Mouse (Mus musculus) retina, embryonic 14.5 days (tissue): ENCODE results near the gene Cd3eap.

Experiments used
- DNase-seq: peaks from one replicate; pipeline ENCODE4 v3.0.0-alpha.2; 2015; ENCODE audit warnings: low spot score

Gene Cd3eap

DNA sequence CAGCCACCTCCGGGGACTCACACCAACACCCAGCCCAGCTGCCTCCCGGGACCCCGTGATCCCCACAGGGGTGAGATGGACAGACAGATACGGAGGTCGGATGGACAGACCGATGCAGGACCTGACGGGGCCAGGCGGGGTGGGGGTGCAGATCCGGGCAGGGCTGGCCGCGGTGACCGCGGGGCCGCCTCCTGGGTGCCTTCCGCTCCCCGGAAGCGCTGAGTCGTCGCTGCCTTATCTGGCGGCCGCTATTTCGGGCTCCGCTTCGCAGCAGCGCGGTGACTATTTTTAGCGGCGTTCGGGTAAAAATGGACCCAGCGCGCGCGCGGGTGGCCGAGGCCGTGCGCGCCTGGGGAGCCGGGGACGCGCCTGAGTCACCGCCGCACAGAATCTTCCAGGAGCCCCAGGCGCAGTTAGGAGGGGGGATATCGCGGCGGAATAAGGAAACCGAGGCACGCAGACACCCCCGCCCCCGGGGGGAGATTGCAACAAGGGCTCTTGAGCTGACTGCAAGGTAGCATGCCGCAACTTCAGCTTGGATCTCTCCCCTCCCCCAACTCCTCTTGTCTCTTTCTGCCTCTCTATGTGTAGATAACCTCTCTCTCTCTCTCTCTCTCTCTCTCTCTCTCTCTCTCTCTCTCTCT lies 26.5 kb downstream of the Cd3eap start:
- DNase-seq, result peak; percentile 61

DNA sequence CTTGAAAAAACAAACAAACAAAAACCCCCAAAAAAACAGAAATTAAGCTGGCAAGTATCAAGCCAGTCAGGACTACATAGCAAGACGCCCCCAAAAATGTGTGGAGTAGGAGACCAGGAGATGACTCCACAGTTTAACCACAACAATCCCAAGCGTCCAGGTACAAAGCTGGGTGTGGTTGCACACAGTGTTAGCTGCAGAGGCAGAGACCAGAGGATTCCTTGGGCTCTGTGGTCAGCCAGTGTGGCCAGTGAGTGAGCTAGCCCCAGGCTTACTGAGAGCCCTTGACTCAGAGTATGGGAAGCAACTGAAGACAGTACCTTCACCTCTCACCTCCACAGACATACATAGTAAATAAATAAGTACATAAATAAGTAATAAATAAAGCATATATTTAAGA lies 27.4 kb downstream of the Cd3eap start:
- DNase-seq, result no peak

DNA sequence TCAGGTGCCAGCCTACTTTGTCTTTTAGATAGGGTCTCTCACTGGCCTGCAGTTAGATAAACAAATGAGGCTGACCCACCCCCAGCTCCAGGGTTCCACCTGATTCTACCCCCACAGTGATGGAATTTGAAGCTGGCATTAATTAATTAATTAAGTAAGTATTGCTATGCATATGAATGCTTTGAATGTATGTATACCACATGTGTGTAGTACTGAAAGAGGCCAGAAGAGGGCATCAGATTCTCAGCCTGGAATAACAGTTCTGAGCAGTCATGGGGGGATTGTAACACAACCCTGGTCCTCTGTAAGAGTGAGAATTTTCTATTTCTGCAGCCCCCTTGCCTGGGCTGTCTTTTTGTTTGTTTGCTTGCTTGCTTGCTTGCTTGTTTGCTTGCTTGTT lies 30.9 kb downstream of the Cd3eap start:
- DNase-seq, result peak; percentile 41

DNA sequence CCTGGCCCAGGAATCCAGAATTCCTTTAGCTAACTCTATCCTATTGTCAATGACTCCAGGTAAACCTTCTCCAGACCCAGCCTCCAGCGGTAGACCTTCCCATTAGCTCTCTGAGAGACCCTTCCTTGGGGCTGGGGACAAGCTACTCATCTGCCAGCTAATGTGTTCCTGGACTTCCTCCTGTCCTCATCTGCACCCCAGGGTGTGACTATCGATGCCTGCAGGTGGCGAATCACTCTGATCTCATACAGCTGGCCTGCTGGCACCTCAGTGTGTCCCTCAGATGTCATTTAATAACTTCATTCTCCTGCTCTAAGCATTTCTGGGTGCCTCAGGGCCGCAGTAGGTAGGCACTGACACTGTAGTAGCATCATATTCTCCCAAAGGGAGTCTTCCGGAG lies 31.5 kb downstream of the Cd3eap start:
- DNase-seq, result no peak

DNA sequence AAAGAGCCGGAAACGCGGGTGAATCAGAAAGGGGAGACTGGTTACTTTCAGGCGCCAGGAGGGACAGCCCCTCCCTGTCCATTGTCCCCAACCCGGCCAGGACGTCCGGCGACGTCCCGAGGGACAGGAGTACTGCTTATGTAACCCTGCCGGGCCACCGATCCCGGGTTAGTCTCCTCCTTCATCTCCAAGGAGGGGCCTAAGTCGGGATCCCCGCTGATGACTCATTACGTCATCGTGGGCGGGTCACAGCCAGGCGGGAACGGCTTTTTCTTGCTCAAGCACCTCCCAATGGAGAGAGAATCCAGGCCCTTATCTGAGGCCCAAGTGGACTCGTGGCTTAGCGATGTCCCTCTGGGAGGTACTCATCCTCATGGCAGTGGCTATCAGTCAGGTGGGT lies 32.2 kb downstream of the Cd3eap start:
- DNase-seq, result peak; percentile 91

DNA sequence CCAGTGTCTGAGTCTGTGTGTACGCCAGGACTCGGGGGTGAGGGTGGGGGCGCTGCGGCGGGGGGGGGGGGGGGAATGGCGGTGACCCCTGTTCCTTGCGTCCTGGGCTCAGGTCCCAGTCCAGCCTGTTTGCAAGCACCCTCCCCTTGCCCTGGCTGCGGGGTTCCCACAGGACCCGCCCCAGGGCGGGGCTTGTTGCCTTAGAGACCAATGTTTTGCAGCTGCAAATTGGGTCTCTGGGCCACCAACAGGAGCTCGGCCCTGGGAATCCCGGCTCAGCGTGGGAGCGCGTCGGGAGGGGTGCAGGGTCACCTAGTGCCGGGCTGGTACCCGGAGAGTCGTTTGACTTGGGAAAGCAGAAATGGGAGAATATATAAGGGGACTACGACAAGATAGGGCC lies 32.9 kb downstream of the Cd3eap start:
- peak; percentile 92 for DNase-seq

DNA sequence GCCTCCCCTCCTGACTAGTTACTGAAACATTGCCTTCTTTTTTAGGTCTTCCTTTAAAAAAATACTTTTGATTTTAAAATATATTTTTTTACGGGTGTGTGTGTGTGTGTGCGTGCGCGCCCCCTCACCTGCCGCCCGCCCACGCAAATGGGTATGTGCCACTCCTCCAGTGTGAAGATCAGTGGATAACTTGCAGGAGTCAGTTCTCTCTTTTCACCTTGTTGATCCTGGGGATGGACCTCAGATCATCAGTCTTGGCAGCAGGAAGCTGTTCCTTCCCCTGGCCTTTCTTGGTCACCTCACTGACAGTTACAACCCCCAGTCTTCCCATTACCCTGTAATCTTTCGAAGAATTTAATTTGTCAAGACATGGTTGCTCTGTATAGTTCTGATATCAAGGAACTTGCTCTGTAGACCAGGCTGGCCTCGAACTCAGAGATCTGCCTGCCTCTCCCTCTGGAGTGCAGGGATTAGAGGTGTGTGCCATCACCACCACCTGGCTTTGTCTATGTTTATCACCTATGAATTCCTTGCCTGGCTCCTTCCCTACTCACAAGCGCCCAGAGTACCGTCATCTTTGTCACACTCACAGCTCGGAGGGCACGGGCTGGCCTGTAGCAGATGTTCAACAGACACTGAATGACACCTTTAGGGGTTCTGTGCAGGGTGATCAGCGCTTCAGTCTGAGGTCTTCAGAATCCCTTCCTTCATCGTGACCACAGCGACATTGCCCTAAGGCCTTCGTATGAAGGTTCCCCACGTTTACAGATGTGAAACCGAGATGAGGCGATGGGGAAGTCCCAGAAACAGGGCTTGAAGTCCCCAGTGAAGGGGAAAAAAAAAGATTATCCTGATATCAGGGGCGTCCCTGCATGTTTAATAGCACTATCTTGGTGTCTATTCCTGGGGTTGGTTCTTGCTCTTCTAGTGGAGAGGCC lies 33.8 kb downstream of the Cd3eap start:
- no peak for DNase-seq

DNA sequence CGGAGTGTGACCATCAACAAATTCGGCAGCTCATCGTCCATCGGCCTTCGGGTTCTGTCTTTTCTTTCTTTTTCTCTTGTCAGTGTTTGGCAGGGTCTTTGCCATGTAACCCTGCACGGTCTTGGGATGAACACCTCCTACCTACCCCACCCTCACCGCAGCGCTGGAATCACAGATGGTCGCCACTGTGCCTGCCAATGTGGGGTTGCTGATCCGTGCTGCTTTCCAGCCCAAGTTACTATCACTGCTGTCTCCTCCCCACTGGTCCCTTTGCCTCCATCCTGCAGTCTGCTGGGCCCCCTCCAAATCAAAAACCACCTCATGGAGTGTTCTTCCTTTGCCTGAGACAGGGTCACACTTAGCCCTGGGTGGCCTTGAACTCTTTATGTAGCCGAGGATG lies 35.1 kb downstream of the Cd3eap start:
- DNase-seq, result no peak

DNA sequence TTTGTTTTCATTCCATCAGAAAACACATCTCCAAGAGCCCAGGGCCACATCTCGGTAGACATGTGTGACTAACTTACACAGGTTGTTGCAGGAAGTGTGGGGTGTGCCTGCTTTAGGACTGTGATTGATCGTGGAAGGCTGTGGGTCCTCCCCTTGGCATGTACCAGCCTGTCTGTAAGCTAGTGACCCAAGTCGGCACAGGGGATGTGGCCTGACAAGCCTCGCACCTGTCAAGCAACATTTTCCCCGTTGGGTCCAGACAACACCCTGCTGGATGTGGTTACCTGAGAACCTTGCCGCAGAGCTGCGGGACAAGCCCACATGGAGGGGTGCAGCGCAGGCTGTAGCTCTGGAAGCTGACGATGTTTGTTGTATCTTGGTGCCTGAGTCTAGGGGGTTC lies 36.8 kb downstream of the Cd3eap start:
- DNase-seq, result no peak

DNA sequence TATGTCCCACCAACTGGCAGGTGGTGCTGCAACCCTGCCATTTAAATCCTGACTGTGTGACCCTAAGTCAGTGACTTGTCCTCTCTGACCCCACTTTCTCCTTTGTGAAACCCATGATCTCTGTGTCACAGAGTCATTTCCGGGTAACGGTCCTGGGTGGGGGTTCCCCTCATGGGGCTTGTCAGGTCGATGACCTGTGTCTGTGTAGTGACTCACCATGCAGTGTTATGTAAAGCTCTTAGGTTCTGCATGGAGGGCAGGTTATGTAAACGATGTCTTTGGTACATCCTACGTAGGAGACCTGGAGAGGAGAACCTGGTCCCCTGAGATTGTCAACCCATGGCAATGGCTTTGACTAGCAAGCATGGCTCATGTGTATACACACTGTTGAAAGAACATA lies 37.8 kb downstream of the Cd3eap start:
- DNase-seq, result no peak

DNA sequence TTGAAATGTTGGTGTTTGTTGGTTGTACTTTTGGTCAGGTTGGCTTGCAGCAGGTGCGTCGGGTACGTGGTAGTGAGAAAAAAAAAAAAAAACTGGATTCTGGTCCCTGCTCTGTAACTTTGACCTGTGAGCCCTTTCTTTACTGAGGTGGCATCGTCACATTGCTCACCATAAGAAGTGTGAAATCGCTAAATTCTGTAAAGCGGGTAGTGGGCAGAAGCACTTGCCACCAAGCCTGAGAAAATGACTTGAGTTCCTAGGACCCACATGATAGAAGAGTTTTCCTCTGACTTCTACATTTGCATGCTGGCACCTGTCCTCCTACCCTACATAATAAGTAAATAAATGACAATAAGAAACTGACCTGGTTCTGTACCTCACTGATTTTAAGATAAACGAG lies 38.6 kb downstream of the Cd3eap start:
- DNase-seq, result no peak

DNA sequence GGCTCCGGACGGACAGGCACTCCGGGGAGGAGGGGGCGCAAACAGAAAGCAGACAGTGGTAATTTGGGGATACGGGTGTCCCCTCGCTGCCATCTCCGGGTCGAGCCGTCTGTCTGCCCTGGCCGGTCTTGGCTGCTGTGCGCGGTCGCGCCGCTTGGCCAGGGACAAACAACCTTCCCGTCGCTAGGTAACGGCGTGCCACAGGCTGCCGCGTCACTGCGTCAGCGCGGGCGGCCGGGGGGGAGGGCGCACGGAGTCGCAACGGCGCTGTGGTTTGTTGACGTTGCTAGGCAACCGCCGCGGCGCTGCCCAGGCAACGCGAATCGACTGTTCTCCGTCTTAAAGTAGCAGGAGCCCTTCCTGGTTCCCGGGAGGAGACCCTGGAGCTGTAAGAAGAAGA lies 39.4 kb downstream of the Cd3eap start:
- DNase-seq, result peak; percentile 99

DNA sequence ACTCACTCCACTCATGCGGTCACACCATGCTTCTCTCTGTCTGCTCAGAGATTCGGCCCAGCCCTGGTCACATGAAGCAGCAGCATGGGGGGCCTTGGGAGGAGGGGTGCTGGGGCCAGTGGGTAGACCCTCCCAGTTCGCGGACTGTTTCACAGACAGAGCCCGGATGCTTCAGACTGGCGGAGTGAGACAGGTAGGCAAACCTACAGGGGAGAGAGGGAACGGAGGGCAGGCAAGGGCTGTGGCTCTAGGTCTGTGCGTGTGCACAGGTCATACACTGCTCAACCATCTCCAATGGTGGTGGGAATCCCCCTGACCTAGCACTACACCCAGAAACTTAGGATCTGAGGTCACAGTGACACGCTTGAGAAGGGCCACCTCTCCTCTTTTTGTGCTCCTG lies 39.8 kb downstream of the Cd3eap start:
- peak; percentile 44 for DNase-seq

DNA sequence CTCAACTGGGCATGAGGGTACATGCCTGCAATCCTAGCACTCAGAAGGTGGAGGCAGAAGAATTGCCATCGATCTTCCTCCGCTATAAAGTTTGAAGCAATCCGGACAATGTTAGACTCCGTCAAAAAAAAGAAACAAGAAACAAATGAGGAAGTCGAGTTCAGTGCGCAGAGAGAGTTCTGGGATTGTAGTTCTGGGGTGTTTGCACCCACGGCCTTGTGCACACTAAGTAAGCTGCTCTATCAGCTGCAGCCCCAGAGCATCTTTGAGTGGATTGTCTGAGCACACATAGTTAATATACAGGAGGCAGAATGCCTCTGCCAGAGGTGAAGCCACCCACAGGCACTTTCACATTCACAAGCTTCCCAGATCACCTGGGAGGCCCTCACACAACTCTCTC lies 40.6 kb downstream of the Cd3eap start:
- no peak for DNase-seq

DNA sequence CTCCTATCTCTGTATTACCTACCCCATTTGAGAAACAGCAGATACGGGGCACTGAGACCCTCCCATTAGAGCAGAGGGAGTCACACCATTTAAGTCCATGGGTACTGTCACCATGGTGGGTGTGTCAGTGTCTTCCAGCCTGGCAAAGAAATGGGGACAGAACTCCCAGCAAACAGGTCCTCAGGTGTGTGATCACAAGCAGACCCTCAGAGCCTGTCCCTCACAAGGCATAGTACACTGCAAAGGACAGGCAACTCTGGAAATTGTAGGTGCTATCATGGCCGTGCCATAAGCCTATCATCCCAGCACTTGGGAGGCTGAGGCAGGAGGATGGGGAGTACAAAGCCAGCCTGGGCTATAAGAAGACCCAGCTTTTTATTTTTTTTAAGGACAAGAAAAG lies 41.1 kb downstream of the Cd3eap start:
- no peak for DNase-seq

DNA sequence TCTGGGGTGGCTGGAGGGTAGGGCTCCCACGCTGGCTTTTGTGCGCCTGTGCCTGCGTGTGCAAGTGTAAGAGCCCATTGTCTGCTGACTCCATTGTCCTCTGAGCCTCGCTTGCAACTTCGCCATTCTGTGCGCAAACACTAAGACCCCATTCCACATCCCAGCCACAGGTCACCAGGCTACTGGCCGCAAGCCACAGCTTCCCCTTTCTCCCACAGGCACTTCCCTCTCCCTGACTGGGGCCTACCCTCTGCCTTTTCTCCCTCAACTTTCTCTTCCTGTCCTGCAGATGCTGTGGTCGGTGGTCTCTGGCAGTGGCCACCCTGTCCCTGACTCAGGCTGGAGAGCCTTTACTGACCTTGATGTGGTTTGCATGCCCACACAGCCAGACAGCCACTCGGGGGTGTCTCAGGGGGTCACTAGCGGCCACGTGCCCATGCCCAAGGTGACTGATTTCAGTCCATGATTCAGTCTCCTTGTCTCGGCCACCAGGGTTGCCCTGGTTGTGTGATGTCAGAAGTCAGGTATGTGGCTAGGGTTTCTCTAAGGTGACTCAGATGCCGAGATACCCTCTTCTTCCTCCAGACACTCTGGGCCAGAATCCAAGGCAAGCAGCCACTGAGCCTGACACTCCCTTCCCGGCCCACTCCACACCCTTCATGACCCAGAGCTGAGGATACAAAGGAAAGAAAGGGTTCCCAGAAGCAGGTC lies 42.7 kb downstream of the Cd3eap start:
- DNase-seq, result no peak

DNA sequence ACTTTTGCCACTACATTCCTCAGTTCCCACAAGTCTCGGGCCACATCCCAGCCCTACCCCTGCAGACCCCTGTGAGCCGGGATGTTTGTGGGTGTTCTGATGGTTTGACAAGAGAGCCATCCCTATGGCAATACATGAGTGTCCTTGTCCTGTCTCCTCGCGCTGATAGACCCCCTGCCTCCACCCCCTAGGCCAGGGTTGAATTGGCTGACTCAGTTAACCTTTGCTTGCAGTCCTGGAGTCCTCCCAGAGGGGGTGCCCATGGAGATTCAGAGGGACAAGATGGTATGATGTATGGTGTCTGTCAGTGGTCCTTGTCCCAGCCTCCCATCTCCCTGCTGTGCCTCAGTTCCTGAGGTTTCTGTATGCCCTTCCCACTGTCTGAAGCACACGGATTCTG lies 45.2 kb downstream of the Cd3eap start:
- DNase-seq, result no peak

DNA sequence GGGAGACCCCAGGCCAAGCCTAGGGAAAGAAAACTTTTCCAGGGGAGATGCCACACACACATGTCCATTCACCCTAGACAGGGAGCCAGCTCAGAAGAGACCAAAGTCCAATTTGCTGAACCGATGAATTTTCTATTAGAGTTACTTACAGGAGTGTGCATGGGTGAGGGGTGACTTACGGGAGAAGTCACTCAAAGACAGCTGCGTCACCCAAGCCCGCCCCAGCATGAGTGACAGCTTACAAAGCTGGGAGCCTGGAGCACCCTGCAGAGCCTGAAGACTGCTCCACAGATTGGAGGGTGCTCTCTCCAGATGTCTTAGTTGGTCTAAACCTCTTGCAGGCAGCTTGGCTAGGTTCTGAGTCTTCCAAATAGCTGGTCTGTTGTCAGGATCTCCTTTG lies 47.3 kb downstream of the Cd3eap start:
- DNase-seq, result no peak

DNA sequence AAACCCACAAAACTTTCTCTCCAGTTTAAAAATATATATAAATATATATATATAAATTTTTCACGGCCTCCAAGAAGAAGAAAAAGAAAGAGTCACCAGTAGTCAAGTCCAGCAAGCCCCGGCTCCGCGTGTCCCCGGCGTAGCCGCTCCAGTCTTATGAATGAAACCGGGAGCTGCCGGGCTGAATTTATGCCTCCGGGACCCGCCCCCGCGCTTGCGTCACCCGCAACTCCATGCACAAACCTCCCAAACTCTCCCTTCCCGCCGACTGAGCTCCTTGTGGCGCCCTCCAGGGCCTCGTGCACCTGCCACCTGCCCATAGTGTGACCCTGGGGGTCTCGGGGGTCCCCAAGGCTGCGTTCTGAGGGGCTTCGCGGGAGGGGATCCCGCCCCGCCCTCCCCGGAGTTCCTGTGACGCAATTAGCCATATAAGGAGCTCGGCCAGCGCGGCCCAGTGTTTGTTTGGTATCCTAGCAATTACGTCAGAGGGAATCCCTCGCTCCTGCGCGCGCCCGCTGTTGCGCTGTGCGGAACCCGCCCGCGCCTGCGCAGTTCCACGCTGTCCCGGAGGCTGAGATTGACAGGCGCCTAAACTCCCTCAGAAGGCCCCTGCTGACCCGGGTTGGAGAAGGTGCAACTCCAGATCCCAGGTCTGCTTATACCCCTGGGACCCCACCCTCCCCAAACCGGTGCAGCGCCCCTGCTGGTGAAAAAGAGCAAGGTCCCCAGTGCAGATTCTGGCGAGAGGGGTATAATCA lies 49.2 kb downstream of the Cd3eap start, which contains the start of gene Fosb:
TSS of gene Fosb (minus strand) at position 168 of the 758 bp plus-strand sequence.
- DNase-seq, result peak; percentile 99

DNA sequence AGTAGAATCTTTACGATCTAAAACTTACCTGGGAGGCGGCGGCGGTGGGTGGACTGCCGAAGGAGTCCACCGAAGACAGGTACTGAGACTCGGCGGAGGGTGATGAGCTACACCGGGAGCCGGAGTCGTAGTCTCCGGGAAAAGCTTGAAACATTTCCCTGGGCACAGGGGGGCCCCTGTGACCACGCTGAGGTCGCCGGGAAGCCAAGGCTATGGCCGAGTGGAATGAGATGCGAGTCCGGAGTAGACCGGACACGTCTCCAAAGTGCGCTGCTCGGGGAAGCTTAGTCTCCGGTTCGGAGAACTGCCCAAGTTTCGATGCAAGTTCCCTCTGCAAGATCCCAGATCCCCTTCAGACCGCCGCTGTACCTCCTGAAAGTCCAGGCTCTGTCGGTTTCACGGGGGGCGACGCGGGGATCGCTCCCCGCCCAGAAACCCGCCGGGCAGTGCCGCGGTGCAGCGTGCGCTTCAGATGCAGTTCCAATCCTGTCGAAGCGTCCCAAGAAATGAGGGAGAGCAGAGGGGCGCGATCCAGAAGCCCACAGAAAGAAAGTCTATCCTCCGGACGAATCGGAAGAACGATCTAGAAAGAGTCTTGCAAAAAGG lies 49.9 kb downstream of the Cd3eap start:
- no peak for DNase-seq

DNA sequence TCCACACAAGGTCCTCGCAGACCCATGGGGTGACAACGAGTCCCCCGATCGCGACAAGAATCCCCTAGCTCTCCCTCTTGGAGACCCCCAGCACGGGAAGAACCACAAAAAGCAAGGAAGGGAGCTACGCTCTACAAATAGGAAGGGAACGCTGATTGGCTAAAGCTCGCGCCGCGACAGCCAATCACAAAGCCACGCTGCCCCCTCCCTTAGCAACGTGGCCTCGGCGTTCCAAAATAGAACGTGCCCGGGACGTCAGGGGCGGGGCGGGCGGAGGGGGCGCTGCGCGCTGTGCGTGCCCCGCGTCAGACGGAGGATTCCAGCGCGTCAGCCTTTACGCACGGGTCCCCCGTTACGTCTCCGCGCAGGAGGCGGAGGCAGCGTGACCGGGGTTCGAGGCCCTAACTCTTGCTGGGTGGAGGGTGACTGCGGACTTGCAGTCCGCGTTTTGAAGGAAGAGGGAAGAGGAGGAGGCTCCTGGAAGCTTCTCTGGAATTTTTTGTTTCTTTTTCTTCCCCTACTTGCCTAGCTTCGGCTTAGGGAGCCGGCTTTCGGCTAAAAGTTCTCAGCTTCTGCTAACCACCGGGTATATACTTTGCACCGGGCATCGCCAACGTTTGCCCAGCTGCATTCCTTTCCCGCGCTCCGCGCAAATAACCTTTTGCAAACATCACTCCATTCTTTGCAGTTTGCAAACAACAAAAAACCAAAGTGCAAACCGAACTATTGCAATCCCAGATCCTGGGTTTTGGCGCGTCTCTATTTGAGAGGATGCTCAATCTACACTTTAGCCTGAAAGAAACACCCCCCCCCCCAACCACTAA lies 50.6 kb downstream of the Cd3eap start:
- DNase-seq, result peak; percentile 94
